In the genomic region with DNA sequence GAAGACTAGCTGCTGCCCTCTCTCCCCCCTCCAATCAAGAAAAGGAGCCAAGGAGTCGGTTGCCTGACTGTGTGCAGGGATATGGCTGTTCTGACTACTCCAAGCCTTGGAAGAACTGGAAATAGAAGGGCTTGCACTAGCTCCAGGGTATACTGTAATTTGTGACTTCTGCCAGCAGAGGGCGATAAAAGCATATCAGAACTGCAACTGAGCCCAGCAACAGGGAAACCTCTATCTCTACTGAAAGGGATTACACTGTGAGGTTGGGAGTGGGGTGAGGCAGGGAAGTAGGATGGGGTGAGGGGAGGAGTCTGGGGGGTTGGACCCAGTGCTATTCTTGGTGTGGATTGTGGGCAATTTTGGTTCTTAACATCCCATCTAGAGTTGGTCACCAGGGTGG, we compare ENCODE assay signal across 9 mouse cellular contexts. TPM values are rescaled to one million over a fixed set of nuclear protein-coding genes. Genes with fewer than 3 reads are reported as not detected.
DNase-seq lines count a peak whose midpoint lies in the region; ATAC-seq and TF ChIP-seq lines count a peak whose summit lies in the region.
"Had no signal": no experiment of that assay in that cellular context is flagged by ENCODE, and none has a peak within 500 bp of the region (broad histone marks: within the 10 kb centered on the region; RNA-seq: fewer than 3 reads in every experiment).

No protein-coding gene starts in this region.

- peaks cover 9% of the 10 kb centered on the region for H3K4me1 ChIP-seq in forebrain, embryonic 13.5 days
- H3K4me1 ChIP-seq in lung, adult 2 months (ENCODE audit: control insufficient read depth, insufficient read depth, low read length) = no peaks in the 10 kb centered on the region
- H3K4me1 ChIP-seq: liver, embryonic 15.5 days had no signal

- TF ChIP-seq CTCF in lung, adult 2 months (IDR thresholded peaks at IDR 0.05; ENCODE audit: insufficient read depth, low read length) = peak; percentile 29; the same call in 1 of the 2 replicates

- H3K27me3 ChIP-seq in forebrain, embryonic 13.5 days = peaks cover 22% of the 10 kb centered on the region

- H3K9ac ChIP-seq in forebrain, embryonic 13.5 days = no peak overlapping the region
- H3K9ac ChIP-seq: liver, embryonic 15.5 days had no signal

- H3K36me3 ChIP-seq in forebrain, embryonic 13.5 days (ENCODE audit: poor library complexity, severe bottlenecking) = no peaks in the 10 kb centered on the region
- H3K36me3 ChIP-seq: liver, embryonic 15.5 days had no signal

- H3K4me2 ChIP-seq in forebrain, embryonic 13.5 days = no peak overlapping the region
- H3K4me2 ChIP-seq: liver, embryonic 15.5 days had no signal

- WGBS in forebrain, embryonic 13.5 days = 12% methylated on average over 2 of the region's 2 CpGs
- 2% methylated on average over 2 of the region's 2 CpGs for WGBS in lung, adult 2 months

- intact Hi-C loops in heart, postnatal 25 days (cut with DNase I) = loop anchor here (1.0 to 10.0 kb wide), 2 partner anchors 158 to 678 kb away; no protein-coding TSS in a partner anchor

- no peak for TF ChIP-seq POLR2A in lung, adult 2 months (IDR thresholded peaks at IDR 0.05; ENCODE audit: borderline replicate concordance, extremely low read depth, low read depth, low read length)

- no peaks in the 10 kb centered on the region for H3K9me3 ChIP-seq in forebrain, embryonic 13.5 days (replicated peaks)
- H3K9me3 ChIP-seq: liver, embryonic 15.5 days had no signal

- H3K27ac ChIP-seq in forebrain, embryonic 13.5 days = no peak overlapping the region
- H3K27ac ChIP-seq: liver, embryonic 15.5 days had no signal

- no peak overlapping the region for H3K4me3 ChIP-seq in forebrain, embryonic 13.5 days
- H3K4me3 ChIP-seq in lung, adult 2 months (replicated peaks; ENCODE audit: extremely low read depth, low read depth, low read length) = no peak overlapping the region
- H3K4me3 ChIP-seq: liver, embryonic 15.5 days had no signal

- peak; percentile 65 for ATAC-seq in forebrain, embryonic 13.5 days

- peak; percentile 41 for DNase-seq in MEL-GATA-1-ER (ENCODE audit: extremely low read depth, low read depth)
- peak; percentile 61 for DNase-seq in c-Kit-positive CD71-negative TER-119-negative erythroid progenitor cells, embryonic 14.5 days (ENCODE audit: low read depth)
- DNase-seq in heart, postnatal 25 days (ENCODE audit: low spot score) = peak; percentile 26
- peak; percentile 91 for DNase-seq in layer of hippocampus, adult 11-12 months (ENCODE audit: low spot score)
- peak; percentile 45 for DNase-seq in lung, adult 2 months
- peak; percentile 66 for DNase-seq in ovary, postnatal 14 days (ENCODE audit: low spot score)
- DNase-seq in thymus, postnatal 14 days = peak; percentile 74

RNA-seq across cellular contexts. Expression of gene Opalin, which starts 9.8 kb away (rescaled TPM):
- polyA plus RNA-seq in forebrain, embryonic 13.5 days (2015; fragmentation: Nextera tagmentation; extraction: Ambion mirVana) = not detected in 2 replicates
- not detected for total RNA-seq in heart, postnatal 25 days (2021)
- polyA plus RNA-seq in lung, adult 2 months (2012; rRNA removed) = not detected in 2 replicates
- polyA plus RNA-seq: liver, embryonic 15.5 days had no signal

RNA-seq across cellular contexts. Expression of gene Dntt, which starts 57.6 kb away (rescaled TPM):
- polyA plus RNA-seq in forebrain, embryonic 13.5 days (2015; fragmentation: Nextera tagmentation; extraction: Ambion mirVana) = 0.10 TPM in 1 of 2 replicates, not detected in the other
- not detected for total RNA-seq in heart, postnatal 25 days (2021)
- polyA plus RNA-seq in lung, adult 2 months (2012; rRNA removed) = 0.10 and 0.11 TPM in 2 replicates
- polyA plus RNA-seq: liver, embryonic 15.5 days had no signal

Comparison
In these comparisons a context has a peak if more than half of its experiments do, and no peak if none do; other contexts are left out.
1. DNase-seq: peak in every context shown above with its lines; median percentile 91 in layer of hippocampus, adult 11-12 months; 74 in thymus, postnatal 14 days; 66 in ovary, postnatal 14 days; 61 in c-Kit-positive CD71-negative TER-119-negative erythroid progenitor cells, embryonic 14.5 days; 45 in lung, adult 2 months; 41 in MEL-GATA-1-ER; 26 in heart, postnatal 25 days.